Mouse (Mus musculus): ENCODE data around the gene Ano7. TPM values are rescaled to one million over a fixed set of nuclear protein-coding genes. Genes with fewer than 3 reads are reported as not detected.

Gene Ano7
- 0.62 TPM for polyA plus RNA-seq (2017; shearing (Covaris generic))

GRCm38 (mm10) chr1:93373665-93374064 lies at the start of gene Ano7:
Gene Ano7, plus strand, starts transcription at chr1:93373930.

GRCm38 (mm10) chr1:93342648-93343503 lies 30.9 kb upstream of the Ano7 start, which contains the start of the genes Ppp1r7 and Pask:
Gene Ppp1r7, plus strand, starts transcription at chr1:93342854.
Gene Pask, minus strand, starts transcription at chr1:93343482.

Other genes with a start within 250 kb of the Ano7 start
- not detected for gene Agxt, start 238.7 kb upstream of the Ano7 start, polyA plus RNA-seq (2017; shearing (Covaris generic))
- not detected for gene 2310007B03Rik, start 213.0 kb upstream of the Ano7 start, polyA plus RNA-seq (2017; shearing (Covaris generic))
- gene Crocc2, start 205.2 kb upstream of the Ano7 start, polyA plus RNA-seq (2017; shearing (Covaris generic)): not detected
- gene Sned1, start 138.1 kb upstream of the Ano7 start, polyA plus RNA-seq (2017; shearing (Covaris generic)): 0.23 TPM
- gene Mterf4, start 68.0 kb upstream of the Ano7 start, polyA plus RNA-seq (2017; shearing (Covaris generic)): 25.8 TPM
- 61.3 TPM for gene Ppp1r7, start 31.1 kb upstream of the Ano7 start, polyA plus RNA-seq (2017; shearing (Covaris generic))
- gene Pask, start 30.4 kb upstream of the Ano7 start, polyA plus RNA-seq (2017; shearing (Covaris generic)): 1.6 TPM
- gene Hdlbp, start 104.9 kb downstream of the Ano7 start, polyA plus RNA-seq (2017; shearing (Covaris generic)): 77.3 TPM
- 1.3 TPM for gene Farp2, start 138.1 kb downstream of the Ano7 start, polyA plus RNA-seq (2017; shearing (Covaris generic))

Data from activated CD4-positive, CD25-positive, alpha-beta regulatory T cell, adult 9 weeks (primary cell).